Mouse (Mus musculus) intestine, embryonic 15.5 days (tissue): ENCODE data around the gene Gdf1. TPM values are rescaled to one million over a fixed set of nuclear protein-coding genes. Genes with fewer than 3 reads are reported as not detected.
A peak's percentile ranks its signal among the peaks of the same experiment; 100 is the strongest.

Experiments used
- ATAC-seq: fragments of 200-750 bp; cut with Nextera tagmentation; 2 replicates; pipeline ENCODE4 v1.8.0; 2017; ENCODE audit warnings: moderate TSS enrichment, moderate library complexity
- H3K27ac ChIP-seq: fragments of 300-500 bp; sonication (generic); 2 replicates; pipeline ENCODE4 v1.5.1; 2015; ENCODE audit warnings: mild to moderate bottlenecking, inconsistent platforms
- H3K27me3 ChIP-seq: fragments of 300-500 bp; sonication (generic); replicated peaks from 2 replicates; pipeline ENCODE4 v1.6.1; 2015; ENCODE audit warnings: inconsistent platforms
- H3K36me3 ChIP-seq: fragments of 300-500 bp; sonication (generic); 2 replicates; pipeline ENCODE4 v1.6.1; 2015; ENCODE audit warnings: inconsistent platforms
- H3K4me1 ChIP-seq: fragments of 300-500 bp; sonication (generic); replicated peaks from 2 replicates; pipeline ENCODE4 v1.6.1; 2015; ENCODE audit warnings: inconsistent platforms
- H3K4me2 ChIP-seq: fragments of 300-500 bp; sonication (generic); replicated peaks from 2 replicates; pipeline ENCODE4 v1.6.1; 2015; ENCODE audit warnings: mild to moderate bottlenecking, inconsistent platforms
- H3K4me3 ChIP-seq: fragments of 300-500 bp; sonication (generic); replicated peaks from 2 replicates; pipeline ENCODE4 v1.5.1; 2015; ENCODE audit warnings: inconsistent platforms
- H3K9ac ChIP-seq: fragments of 300-500 bp; sonication (generic); 2 replicates; pipeline ENCODE4 v1.6.1; 2015; ENCODE audit warnings: inconsistent platforms
- H3K9me3 ChIP-seq: fragments of 300-500 bp; sonication (generic); 2 replicates; pipeline ENCODE4 v1.6.1; 2016; ENCODE audit warnings: inconsistent platforms
- WGBS: fragments of 180-500 bp; shearing (Covaris S2); methylation state at CpG from one replicate; pipeline ENCODE4 v1.1.7; 2015; 5-methylcytosine and 5-hydroxymethylcytosine counted together
- polyA plus RNA-seq: library from polyadenylated mRNA; unstranded; fragments of >200 nt; fragmentation: Nextera tagmentation; extraction: Ambion mirVana; gene quantifications from 2 replicates; pipeline ENCODE4 v1.2.1, GENCODE M21; 2015

The Gdf1 gene
- 0.38 and 1.4 TPM in 2 replicates for polyA plus RNA-seq

DNA sequence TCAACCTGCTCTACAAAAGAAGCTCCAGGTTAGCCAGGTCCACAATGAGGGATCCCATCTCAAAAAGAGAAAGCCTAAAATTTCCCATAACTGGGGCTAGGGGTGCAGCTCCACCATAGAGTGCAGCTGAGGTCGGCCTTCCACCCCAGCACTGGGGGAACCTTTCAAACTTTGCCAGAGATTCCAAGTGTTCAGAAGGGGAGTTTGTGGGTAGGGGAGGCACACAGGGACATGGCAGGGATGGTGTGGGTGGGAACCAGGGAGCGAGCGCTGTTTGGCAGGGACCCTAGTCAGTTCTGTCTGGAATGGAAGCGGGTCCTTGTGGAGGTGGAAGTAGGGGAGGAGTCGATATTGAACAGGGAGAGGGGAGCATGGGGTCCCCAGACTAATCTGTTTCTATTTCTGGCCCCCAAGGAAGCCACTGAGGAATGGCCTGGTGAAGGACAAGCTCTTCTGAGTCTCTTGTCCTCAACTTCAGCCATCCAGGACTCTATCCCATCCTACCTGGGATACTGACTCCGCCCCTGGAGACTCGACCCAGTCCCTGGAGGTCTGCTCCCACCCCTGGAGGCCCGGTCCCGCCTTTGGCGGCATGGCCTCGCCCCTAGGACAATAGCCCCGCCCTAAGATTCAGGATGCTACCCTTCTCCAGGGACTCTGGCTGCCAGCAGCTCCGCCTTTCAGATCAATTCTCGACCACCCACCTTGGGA is at the start of gene Gdf1:
Gene Gdf1 (plus strand): TSS at position 694 of the 711 bp plus-strand sequence.
- peak; percentile 17; the same call in 1 of the 2 replicates for ATAC-seq
- H3K9ac ChIP-seq = no peak within 1 kb of the TSS
- H3K4me3 ChIP-seq = 0 out of 2 replicates have a peak within 1 kb of the TSS, but pooled peaks have one; percentile 10
- 32% methylated on average over 14 of the region's 14 CpGs for WGBS
- no peak within 1 kb of the TSS for H3K27ac ChIP-seq
- no peaks in the 10 kb centered on the region for H3K9me3 ChIP-seq
- peaks cover 3% of the 10 kb centered on the region; the same call in 1 of the 2 replicates for H3K27me3 ChIP-seq
- H3K36me3 ChIP-seq = peaks cover 29% of the 10 kb centered on the region
- peaks cover 14% of the 10 kb centered on the region for H3K4me1 ChIP-seq
- peak within 1 kb of the TSS; percentile 39 for H3K4me2 ChIP-seq

DNA sequence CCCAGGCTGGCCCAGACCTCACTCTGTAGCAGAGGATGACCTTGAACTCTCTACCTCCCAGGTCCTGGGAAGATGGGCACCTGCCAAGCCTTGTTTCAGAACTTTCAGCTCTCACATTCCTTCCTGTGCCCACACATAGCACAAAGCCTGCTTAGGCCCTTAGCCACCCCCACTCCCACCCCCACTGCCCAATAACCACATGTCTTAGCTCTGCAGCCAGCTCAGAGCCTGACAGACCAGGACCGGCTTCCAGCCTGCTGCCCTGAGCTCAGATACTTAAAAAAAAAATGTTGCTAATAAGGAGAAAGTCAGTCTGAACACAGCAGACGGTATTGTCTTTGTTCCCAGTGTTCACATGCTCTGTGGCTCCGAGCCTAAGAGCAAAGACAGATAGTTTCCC is 48.6 kb upstream of the Gdf1 start:
- Histone ChIP-seq H3K9me3 (no peaks in the 10 kb centered on the region), H3K4me2 (no peak overlapping the region), H3K9ac (no peak overlapping the region), H3K36me3 (peaks cover 7% of the 10 kb centered on the region), H3K27ac (peak overlapping the region; percentile 32; the same call in 1 of the 2 replicates), H3K4me1 (0 out of 2 replicates have a peak, but pooled peaks cover 7% of the 10 kb centered on the region), H3K4me3 (no peak overlapping the region), H3K27me3 (no peaks in the 10 kb centered on the region)
- 28% methylated on average over 3 of the region's 3 CpGs for WGBS
- ATAC-seq = no peak

DNA sequence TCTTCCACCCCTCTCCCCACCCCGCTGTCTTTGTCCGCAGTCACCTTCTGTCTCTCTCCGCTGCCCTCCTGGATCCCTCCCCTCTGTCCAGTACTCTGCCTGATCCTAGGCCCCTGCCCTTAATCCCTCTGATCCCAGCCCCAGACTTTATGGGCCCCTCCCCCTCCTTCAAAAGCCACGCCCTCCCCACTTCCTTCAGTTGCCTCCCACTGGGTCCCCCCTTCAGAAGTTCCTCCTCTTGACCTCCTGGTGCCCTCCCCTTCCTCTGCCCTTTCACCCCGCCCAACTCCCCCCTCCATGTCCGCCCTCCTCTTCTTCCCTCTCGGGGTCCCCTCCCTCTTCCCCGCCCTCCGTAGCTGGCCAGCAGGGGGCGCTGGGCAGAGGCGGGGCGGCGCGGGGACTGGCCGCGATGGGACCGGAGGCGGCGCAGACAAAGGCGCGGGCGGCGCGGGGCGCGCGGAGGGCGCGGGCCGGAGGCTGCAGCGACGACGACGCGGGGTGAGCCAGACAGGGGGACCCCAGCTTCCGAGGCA is 46.9 kb upstream of the Gdf1 start, which contains the start of gene Homer3:
Gene Homer3 (plus strand): TSS at position 225 of the 533 bp plus-strand sequence.
- Histone ChIP-seq H3K36me3 (peaks cover 22% of the 10 kb centered on the region), H3K4me1 (0 out of 2 replicates have a peak, but pooled peaks cover 7% of the 10 kb centered on the region), H3K4me3 (peak within 1 kb of the TSS; percentile 82), H3K9ac (peak within 1 kb of the TSS; percentile 94), H3K9me3 (no peaks in the 10 kb centered on the region), H3K27ac (peak within 1 kb of the TSS; percentile 67), H3K27me3 (no peaks in the 10 kb centered on the region), H3K4me2 (peak within 1 kb of the TSS; percentile 87)
- peak; percentile 94 for ATAC-seq
- under 1% methylated on average over 36 of the region's 36 CpGs for WGBS

DNA sequence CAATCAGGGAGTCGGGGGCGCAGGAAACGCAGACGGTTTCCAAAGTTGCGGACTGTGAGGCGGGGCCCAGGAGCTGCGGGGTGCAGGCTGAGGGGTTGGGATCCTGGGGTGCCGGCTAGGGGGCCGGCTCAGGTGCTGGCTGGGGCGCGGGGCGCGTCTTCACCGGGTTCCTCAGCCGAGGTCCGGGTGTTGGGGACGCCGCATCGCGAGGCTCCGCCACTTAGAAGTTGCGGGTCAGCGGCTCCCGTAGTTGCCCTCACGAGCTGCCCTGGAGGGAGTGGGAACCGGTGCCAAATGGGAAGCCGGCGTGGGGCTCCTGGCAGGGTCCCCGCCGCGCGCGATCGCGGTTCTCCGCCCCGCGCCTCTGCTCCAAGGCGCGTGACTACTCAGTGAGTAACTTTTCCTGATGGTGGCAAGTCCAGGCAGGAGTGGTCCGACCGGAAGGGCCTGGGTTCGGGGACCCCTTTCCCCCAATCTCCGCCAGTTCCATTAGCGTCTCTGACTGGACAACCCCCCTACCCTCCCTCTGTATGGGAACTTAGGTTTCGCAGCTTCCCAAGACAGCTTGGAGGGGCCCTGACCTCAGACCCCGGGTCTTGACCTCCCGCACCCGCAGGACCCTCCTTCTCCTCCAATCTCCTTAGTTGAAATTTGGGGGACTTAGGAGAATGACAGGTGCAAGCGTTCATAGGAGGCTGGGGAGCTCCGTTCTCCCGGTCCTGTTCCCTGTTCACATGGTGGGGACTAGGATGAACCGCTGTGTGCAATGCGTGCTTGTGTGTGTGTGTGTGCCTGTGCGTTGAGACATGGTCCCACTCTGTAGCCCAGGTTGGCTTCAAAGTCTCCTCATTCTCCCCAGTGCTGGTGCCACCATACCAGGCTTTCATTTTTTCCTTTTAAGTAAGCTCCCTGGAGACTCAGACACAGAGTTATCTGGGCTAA is 46.2 kb upstream of the Gdf1 start:
- under 1% methylated on average over 55 of the region's 55 CpGs for WGBS
- Histone ChIP-seq H3K27ac (peak overlapping the region; percentile 67), H3K27me3 (no peaks in the 10 kb centered on the region), H3K9ac (peak overlapping the region; percentile 94), H3K9me3 (no peaks in the 10 kb centered on the region), H3K4me3 (peak overlapping the region; percentile 82), H3K36me3 (peaks cover 24% of the 10 kb centered on the region), H3K4me2 (peak overlapping the region; percentile 87), H3K4me1 (0 out of 2 replicates have a peak, but pooled peaks cover 7% of the 10 kb centered on the region)
- peak; percentile 68 for ATAC-seq

DNA sequence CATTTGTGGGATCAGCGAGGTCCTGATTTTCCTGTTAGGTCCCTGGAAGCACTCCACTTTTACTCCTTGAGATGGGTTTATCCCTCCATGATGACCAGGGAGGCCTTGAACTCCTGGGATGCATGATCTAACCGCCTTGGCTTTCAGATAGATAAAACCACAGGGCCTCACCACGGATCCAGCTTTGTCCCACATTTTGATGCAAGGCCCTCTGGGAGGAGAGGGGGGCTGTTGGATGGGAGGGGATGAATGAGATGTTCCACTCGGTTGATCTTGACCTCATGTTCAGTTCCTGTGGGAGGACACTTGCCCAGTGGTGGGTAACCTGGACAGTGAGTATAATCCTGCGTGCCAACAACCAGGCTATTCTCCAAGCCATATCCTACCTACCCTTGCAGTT is 45.2 kb upstream of the Gdf1 start:
- no peaks in the 10 kb centered on the region for H3K27me3 ChIP-seq
- H3K4me2 ChIP-seq = 0 out of 2 replicates have a peak overlapping the region, but pooled peaks have one; percentile 5
- 76% methylated on average over 5 of the region's 5 CpGs for WGBS
- H3K36me3 ChIP-seq = peaks cover 31% of the 10 kb centered on the region
- no peak overlapping the region for H3K27ac ChIP-seq
- no peaks in the 10 kb centered on the region for H3K9me3 ChIP-seq
- no peak overlapping the region for H3K9ac ChIP-seq
- H3K4me1 ChIP-seq = 0 out of 2 replicates have a peak, but pooled peaks cover 5% of the 10 kb centered on the region
- no peak for ATAC-seq
- H3K4me3 ChIP-seq = no peak overlapping the region

DNA sequence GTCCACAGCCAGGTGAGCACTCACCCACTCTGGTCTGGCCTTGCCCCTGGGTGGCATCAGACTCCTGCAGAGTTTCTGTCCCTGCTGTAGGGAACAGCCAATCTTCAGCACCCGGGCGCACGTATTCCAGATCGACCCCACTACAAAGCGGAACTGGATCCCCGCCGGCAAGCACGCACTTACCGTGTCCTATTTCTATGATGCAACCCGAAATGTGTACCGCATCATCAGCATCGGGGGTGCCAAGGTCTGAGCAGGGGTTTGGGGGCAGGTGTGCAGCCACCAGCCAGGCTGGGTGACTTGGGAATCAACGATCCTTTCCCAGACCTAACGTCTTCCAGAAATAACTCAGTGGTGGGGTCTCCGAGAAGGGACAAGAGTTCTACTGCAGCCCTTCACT is 44.3 kb upstream of the Gdf1 start:
- ATAC-seq = no peak
- peaks cover 34% of the 10 kb centered on the region for H3K36me3 ChIP-seq
- WGBS = 97% methylated on average over 15 of the region's 15 CpGs
- no peaks in the 10 kb centered on the region for H3K27me3 ChIP-seq
- H3K4me3 ChIP-seq = no peak overlapping the region
- no peaks in the 10 kb centered on the region for H3K9me3 ChIP-seq
- H3K4me1 ChIP-seq = 0 out of 2 replicates have a peak, but pooled peaks cover 5% of the 10 kb centered on the region
- no peak overlapping the region for H3K9ac ChIP-seq
- H3K27ac ChIP-seq = no peak overlapping the region
- H3K4me2 ChIP-seq = no peak overlapping the region

DNA sequence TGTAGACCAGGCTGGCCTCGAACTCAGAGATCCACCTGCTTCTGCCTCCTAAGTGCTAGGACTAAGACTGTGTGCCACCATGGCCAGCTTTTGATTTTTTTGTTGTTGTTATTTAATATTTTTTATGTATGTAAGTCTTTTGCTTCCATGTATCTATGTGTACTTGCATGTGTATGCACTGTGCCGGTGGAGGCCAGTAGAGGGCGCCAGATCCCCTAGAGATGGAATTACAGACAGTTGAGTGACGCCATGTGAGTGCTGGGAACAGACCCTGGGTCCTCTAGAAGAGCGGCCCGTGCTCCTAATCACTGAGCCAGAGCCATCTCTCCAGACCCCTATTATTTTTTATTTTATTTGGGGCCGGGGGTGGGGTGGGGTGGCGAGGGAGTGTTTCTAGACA is 42.9 kb upstream of the Gdf1 start:
- no peak overlapping the region for H3K4me2 ChIP-seq
- H3K4me3 ChIP-seq = no peak overlapping the region
- H3K36me3 ChIP-seq = peaks cover 40% of the 10 kb centered on the region
- 0 out of 2 replicates have a peak, but pooled peaks cover 5% of the 10 kb centered on the region for H3K4me1 ChIP-seq
- no peaks in the 10 kb centered on the region for H3K27me3 ChIP-seq
- H3K9me3 ChIP-seq = no peaks in the 10 kb centered on the region
- ATAC-seq = no peak
- H3K9ac ChIP-seq = no peak overlapping the region
- WGBS = 90% methylated on average over 8 of the region's 8 CpGs
- no peak overlapping the region for H3K27ac ChIP-seq

DNA sequence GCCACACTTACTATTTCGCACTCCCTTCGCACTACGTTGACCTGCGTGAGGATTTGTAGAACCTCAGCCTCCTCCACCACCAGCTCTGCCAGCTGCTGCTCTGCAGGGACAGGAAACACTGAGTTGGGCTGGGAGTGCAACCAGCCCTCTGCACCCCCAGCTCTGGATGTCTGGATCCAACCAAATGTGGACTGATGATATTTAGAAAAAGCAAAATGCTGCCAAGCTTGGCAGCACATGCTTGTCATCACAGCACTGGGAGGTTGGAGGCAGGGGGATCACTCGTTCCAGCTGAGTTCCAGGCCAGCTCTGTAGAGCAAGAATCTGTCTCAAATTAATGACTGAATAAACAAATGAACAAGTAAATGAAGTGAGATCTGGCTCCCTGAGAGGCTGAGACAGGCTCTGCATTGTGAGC is 35.6 kb upstream of the Gdf1 start:
- 66% methylated on average over 5 of the region's 5 CpGs for WGBS
- H3K9me3 ChIP-seq = no peaks in the 10 kb centered on the region
- no peaks in the 10 kb centered on the region for H3K4me1 ChIP-seq
- no peak overlapping the region for H3K27ac ChIP-seq
- H3K4me3 ChIP-seq = no peak overlapping the region
- H3K27me3 ChIP-seq = no peaks in the 10 kb centered on the region
- no peak for ATAC-seq
- peaks cover 65% of the 10 kb centered on the region for H3K36me3 ChIP-seq
- no peak overlapping the region for H3K4me2 ChIP-seq
- no peak overlapping the region for H3K9ac ChIP-seq

DNA sequence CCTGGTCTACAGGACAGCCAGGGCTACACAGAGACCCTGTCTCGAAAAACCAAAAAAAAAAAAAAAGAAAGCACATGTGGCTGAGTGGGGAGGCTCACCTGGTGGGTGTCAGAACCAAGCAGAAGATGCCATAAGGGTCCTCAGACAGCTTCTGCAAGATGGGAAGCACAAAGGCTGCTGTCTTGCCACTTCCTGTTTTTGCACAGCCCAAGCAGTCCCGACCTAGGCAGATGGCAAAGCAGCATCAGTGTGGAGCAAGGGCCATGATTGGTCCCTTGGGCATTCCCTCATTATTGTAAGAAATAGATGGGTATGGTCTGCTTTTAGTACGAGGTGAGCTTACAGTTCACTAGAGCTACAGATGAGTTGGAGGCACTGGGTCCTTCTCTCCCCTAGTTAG is 28.7 kb upstream of the Gdf1 start:
- Histone ChIP-seq H3K4me1 (peaks cover 20% of the 10 kb centered on the region), H3K9ac (no peak overlapping the region), H3K27me3 (no peaks in the 10 kb centered on the region), H3K36me3 (peaks cover 35% of the 10 kb centered on the region; the same call in 1 of the 2 replicates), H3K4me3 (no peak overlapping the region), H3K9me3 (no peaks in the 10 kb centered on the region), H3K27ac (no peak overlapping the region), H3K4me2 (no peak overlapping the region)
- 86% methylated on average over 3 of the region's 3 CpGs for WGBS
- no peak for ATAC-seq

DNA sequence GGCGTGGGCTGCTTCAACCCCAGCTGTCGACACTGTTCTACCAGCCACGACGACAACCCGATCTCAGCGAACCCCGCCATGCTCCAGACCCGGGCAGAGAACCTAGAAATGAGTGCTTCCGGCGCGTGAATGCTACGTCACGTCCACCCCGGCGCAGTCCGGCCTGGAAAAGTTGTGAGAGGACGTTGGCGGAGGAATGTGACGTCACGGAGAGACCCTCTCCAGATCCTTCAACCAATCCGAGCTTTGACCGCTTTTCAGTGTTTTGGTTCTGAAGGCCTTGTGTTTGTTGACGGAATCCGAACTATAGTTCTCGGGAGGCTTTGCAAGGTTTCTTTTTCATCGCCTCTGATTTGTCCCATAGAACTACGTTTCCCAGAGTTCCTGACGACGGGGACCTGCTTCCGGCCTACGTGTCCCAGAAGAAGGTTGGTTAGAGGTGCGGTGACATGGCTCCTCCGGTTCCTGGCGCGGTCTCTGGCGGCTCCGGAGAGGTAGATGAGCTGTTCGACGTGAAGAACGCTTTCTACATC is 27.2 kb upstream of the Gdf1 start, which contains the start of the genes Ddx49 and Cope:
Gene Ddx49 (minus strand): TSS at position 132 of the 533 bp plus-strand sequence.
Gene Cope (plus strand): TSS at position 161 of the 533 bp plus-strand sequence.
- ATAC-seq = peak; percentile 95

DNA sequence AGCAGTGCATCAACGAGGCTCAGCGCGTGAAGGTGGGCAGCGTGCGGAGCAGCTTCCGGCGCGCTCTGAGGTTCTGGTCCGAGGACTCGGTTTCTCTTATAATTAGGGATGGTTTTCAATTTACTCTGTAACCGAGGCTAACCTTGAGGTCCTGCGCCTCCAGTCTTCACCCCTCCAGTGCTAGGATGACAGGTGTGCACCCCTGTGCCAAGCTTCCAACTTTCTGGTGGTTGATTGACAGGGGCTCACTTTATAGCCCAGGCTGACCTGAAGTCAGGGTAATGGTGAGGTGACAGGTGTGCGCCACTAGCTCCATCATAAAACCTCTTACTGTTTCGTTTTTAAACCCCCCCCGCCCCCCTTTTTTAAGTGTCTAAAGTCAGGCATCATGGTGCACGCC is 26.7 kb upstream of the Gdf1 start:
- Histone ChIP-seq H3K27ac (peak overlapping the region; percentile 61), H3K9me3 (no peaks in the 10 kb centered on the region), H3K4me1 (peaks cover 20% of the 10 kb centered on the region), H3K27me3 (no peaks in the 10 kb centered on the region), H3K4me2 (peak overlapping the region; percentile 73), H3K36me3 (peaks cover 32% of the 10 kb centered on the region), H3K4me3 (peak overlapping the region; percentile 84), H3K9ac (peak overlapping the region; percentile 83)
- WGBS = 3% methylated on average over 16 of the region's 16 CpGs
- ATAC-seq = peak; percentile 61

More for the DNA sequence above, 27.2 kb upstream of the Gdf1 start, which contains the start of the genes Ddx49 and Cope:
- no peaks in the 10 kb centered on the region for H3K9me3 ChIP-seq
- peak within 1 kb of the TSS; percentile 61 for H3K27ac ChIP-seq
- peaks cover 20% of the 10 kb centered on the region for H3K4me1 ChIP-seq
- 0% methylated on average over 40 of the region's 40 CpGs for WGBS
- peak within 1 kb of the TSS; percentile 83 for H3K9ac ChIP-seq
- peak within 1 kb of the TSS; percentile 73 for H3K4me2 ChIP-seq
- no peaks in the 10 kb centered on the region for H3K27me3 ChIP-seq
- peak within 1 kb of the TSS; percentile 84 for H3K4me3 ChIP-seq
- H3K36me3 ChIP-seq = peaks cover 27% of the 10 kb centered on the region
